In the genomic region with DNA sequence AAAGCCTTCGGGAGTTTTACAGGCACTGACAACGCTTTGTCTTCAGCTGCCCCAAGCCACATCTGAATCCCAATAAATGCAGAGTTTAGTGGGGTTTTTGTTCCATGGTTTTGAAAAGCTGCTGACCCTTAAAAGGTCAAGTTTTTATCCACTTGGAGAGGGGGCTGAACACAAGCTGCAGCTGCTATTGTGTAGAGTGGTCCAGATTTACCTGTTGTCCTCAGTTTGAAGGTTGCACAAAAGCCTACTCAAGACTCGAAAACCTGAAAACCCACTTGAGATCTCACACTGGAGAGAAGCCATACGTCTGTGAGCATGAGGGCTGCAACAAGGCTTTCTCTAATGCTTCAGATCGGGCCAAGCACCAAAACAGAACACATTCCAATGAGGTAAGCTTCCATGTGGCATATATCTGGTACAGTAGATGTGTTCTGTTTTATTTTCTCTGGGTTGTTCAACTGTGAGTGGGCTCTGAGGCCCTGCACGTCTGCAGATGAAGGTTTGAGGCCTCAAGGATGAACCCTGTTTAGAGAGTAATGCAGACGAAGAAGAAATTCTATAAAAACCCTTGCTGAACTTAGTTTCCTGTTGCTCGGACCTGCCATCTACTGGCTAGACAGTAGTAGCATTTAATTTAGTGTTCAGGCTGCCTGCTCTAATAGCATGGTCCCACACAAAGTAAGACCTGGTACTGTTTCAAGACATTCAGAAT, we compare ENCODE assay signal across 8 mouse cellular contexts.
A peak's percentile ranks its signal among the peaks of the same experiment; 100 is the strongest.
DNase-seq lines count a peak whose midpoint lies in the region; ATAC-seq and TF ChIP-seq lines count a peak whose summit lies in the region.

No protein-coding gene starts in this region.

- H3K4me2 ChIP-seq in embryonic facial prominence, embryonic 14.5 days (ENCODE audit: low read depth, low read length) = no peak overlapping the region
- H3K4me2 ChIP-seq in hindbrain, embryonic 16.5 days (ENCODE audit: low read length) = no peak overlapping the region
- no peak overlapping the region; the same call in 1 of the 2 replicates for H3K4me2 ChIP-seq in midbrain, embryonic 11.5 days

- no peak overlapping the region for H3K4me3 ChIP-seq in ES-E14 (ENCODE audit: insufficient read depth in 1 of 2, low read depth in 1 of 2, low read length in 2 of 2, poor library complexity in 1 of 2, severe bottlenecking in 1 of 2)
- H3K4me3 ChIP-seq in embryonic facial prominence, embryonic 14.5 days (ENCODE audit: low read depth, low read length) = no peak overlapping the region
- H3K4me3 ChIP-seq in hindbrain, embryonic 16.5 days (ENCODE audit: low read length) = no peak overlapping the region
- no peak overlapping the region for H3K4me3 ChIP-seq in midbrain, embryonic 11.5 days (ENCODE audit: low read depth, low read length)

- ATAC-seq in cerebellum, adult (ENCODE audit: insufficient number of reproducible peaks, low FRiP score, low TSS enrichment) = 0 out of 2 replicates have a peak, but pooled peaks have one; percentile 66
- ATAC-seq in embryonic facial prominence, embryonic 14.5 days (ENCODE audit: low read depth) = peak; percentile 62
- peak; percentile 91 for ATAC-seq in hindbrain, embryonic 16.5 days
- peak; percentile 77 for ATAC-seq in midbrain, embryonic 11.5 days (ENCODE audit: low FRiP score)

- 33% methylated on average over 8 of the region's 8 CpGs for WGBS in embryonic facial prominence, embryonic 14.5 days
- WGBS in hindbrain, embryonic 16.5 days = 20% methylated on average over 8 of the region's 8 CpGs
- WGBS in midbrain, embryonic 11.5 days = 14% methylated on average over 8 of the region's 8 CpGs

- no peak overlapping the region for H3K27ac ChIP-seq in ES-E14 (ENCODE audit: insufficient read depth, low read depth, low read length, poor library complexity, severe bottlenecking)
- H3K27ac ChIP-seq in embryonic facial prominence, embryonic 14.5 days (replicated peaks; ENCODE audit: low read depth, low read length) = no peak overlapping the region
- H3K27ac ChIP-seq in hindbrain, embryonic 16.5 days (ENCODE audit: low read depth, low read length) = no peak overlapping the region
- H3K27ac ChIP-seq in midbrain, embryonic 11.5 days (ENCODE audit: low read depth, low read length) = peak overlapping the region; percentile 84

- H3K36me3 ChIP-seq in ES-E14 (ENCODE audit: control insufficient read depth, insufficient read depth, low read length, poor library complexity, severe bottlenecking) = no peaks in the 10 kb centered on the region
- H3K36me3 ChIP-seq in embryonic facial prominence, embryonic 14.5 days (ENCODE audit: control insufficient read depth, insufficient read depth, low read length) = peaks cover 39% of the 10 kb centered on the region
- no peaks in the 10 kb centered on the region for H3K36me3 ChIP-seq in hindbrain, embryonic 16.5 days (ENCODE audit: control insufficient read depth, insufficient read depth, low read length)
- no peaks in the 10 kb centered on the region for H3K36me3 ChIP-seq in midbrain, embryonic 11.5 days (ENCODE audit: control insufficient read depth, insufficient read depth, low read length)

- no peak overlapping the region for H3K9ac ChIP-seq in ES-E14 (ENCODE audit: insufficient read depth, low read depth, low read length, poor library complexity, severe bottlenecking)
- no peak overlapping the region for H3K9ac ChIP-seq in embryonic facial prominence, embryonic 14.5 days (ENCODE audit: low read depth, low read length)
- no peak overlapping the region for H3K9ac ChIP-seq in hindbrain, embryonic 16.5 days (ENCODE audit: low read depth, low read length)
- H3K9ac ChIP-seq in midbrain, embryonic 11.5 days (ENCODE audit: low read length) = no peak overlapping the region

- H3K9me3 ChIP-seq in ES-E14 (ENCODE audit: control insufficient read depth, insufficient read depth, low read depth, low read length) = no peaks in the 10 kb centered on the region
- no peaks in the 10 kb centered on the region for H3K9me3 ChIP-seq in embryonic facial prominence, embryonic 14.5 days (ENCODE audit: control insufficient read depth, low read length)
- H3K9me3 ChIP-seq in hindbrain, embryonic 16.5 days (ENCODE audit: control insufficient read depth, low read length) = no peaks in the 10 kb centered on the region
- H3K9me3 ChIP-seq in midbrain, embryonic 11.5 days (ENCODE audit: control insufficient read depth, low read length) = no peaks in the 10 kb centered on the region

- no peaks in the 10 kb centered on the region for H3K27me3 ChIP-seq in embryonic facial prominence, embryonic 14.5 days (replicated peaks; ENCODE audit: control insufficient read depth, insufficient read depth, low read length)
- H3K27me3 ChIP-seq in hindbrain, embryonic 16.5 days (replicated peaks; ENCODE audit: control insufficient read depth, insufficient read depth, low read length) = no peaks in the 10 kb centered on the region
- peaks cover 20% of the 10 kb centered on the region for H3K27me3 ChIP-seq in midbrain, embryonic 11.5 days (ENCODE audit: control insufficient read depth, insufficient read depth, low read length)

- DNase-seq in cerebellum, adult 11-12 months = no peak
- DNase-seq in ES-E14 (ENCODE audit: low read depth, low spot score) = peak; percentile 16
- DNase-seq in embryonic facial prominence, embryonic 14.5 days (ENCODE audit: low spot score) = peak; percentile 79
- peak; percentile 25 for DNase-seq in left cerebral cortex, adult 11 months (ENCODE audit: low spot score)
- peak; percentile 94 for DNase-seq in midbrain, embryonic 11.5 days (ENCODE audit: low spot score, missing footprints)
- peak; percentile 62 for DNase-seq in testis, postnatal 10 days (ENCODE audit: low spot score)

- H3K4me1 ChIP-seq in ES-E14 (ENCODE audit: control insufficient read depth in 2 of 2, insufficient read depth in 2 of 2, low read length in 2 of 2, poor library complexity in 1 of 2) = no peaks in the 10 kb centered on the region
- no peaks in the 10 kb centered on the region for H3K4me1 ChIP-seq in embryonic facial prominence, embryonic 14.5 days (ENCODE audit: control insufficient read depth, insufficient read depth, low read length)
- H3K4me1 ChIP-seq in hindbrain, embryonic 16.5 days (ENCODE audit: control insufficient read depth, insufficient read depth, low read depth, low read length) = peaks cover 4% of the 10 kb centered on the region; the same call in 1 of the 2 replicates
- peaks cover 22% of the 10 kb centered on the region for H3K4me1 ChIP-seq in midbrain, embryonic 11.5 days (ENCODE audit: control insufficient read depth, insufficient read depth, low read length)

- in situ Hi-C loops in ES-E14 (cut with MboI; ENCODE audit: low sequenced_read_pairs in 2 of 2, unreplicated experiment in 2 of 2) = no loop called here

TF ChIP-seq in ES-E14, 5 proteins besides CTCF, POLR2A, EP300 and RAD21:
- TF ChIP-seq ZC3H11A (IDR thresholded peaks at IDR 0.05; ENCODE audit: borderline replicate concordance, low read depth, low read length) (0 out of 2 replicates have a peak, but pooled peaks have one; percentile 19), ZNF384 (IDR thresholded peaks at IDR 0.05; ENCODE audit: low read depth, low read length) (no peak), MAFK (IDR thresholded peaks at IDR 0.05; ENCODE audit: insufficient read depth, low read depth, low read length) (no peak), HCFC1 (IDR thresholded peaks at IDR 0.05; ENCODE audit: borderline replicate concordance, insufficient read depth, low read length) (no peak), CHD2 (IDR thresholded peaks at IDR 0.05; ENCODE audit: low read depth, low read length) (no peak)
